Mouse (Mus musculus): ENCODE measurements around the gene Amotl1.
"Not testable (repeated sequence)": the region's sequence is repeated elsewhere in the genome, so short reads cannot be mapped to it uniquely, and the experiment has no call there.

Amotl1 gene

GRCm38 (mm10) chr9:14644956-14645355, at the start of gene Amotl1:
Gene Amotl1, minus strand, starts transcription at chr9:14645056.
- DNase-seq (ENCODE audit: low spot score) = no peak

- DNase-seq (ENCODE audit: low spot score) = no peak
These were observed 44.7 kb upstream of the Amotl1 start for GRCm38 (mm10) chr9:14689376-14690108.

DNA sequence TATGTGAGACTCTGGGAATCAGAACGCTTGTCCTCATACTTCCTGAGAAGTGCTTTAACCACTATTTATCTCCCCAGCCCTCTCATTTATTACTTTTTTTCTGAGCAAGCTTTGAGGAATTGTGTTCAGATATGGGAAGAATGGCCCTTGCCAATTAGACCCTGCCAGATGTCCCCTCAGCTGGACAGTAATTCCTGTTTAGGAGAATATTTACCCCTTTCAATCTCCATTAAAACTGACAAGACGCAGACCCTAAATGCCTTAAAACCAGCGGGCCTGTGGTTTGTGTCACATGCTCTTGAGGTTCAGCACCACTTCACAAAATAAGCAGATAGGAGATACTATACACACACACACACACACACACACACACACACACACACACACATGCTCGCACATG, 39.5 kb upstream of the Amotl1 start:
- no peak for DNase-seq (ENCODE audit: low spot score)

- no peak for DNase-seq (ENCODE audit: low spot score)
These were observed 37.9 kb upstream of the Amotl1 start for GRCm38 (mm10) chr9:14682741-14683140.

DNA sequence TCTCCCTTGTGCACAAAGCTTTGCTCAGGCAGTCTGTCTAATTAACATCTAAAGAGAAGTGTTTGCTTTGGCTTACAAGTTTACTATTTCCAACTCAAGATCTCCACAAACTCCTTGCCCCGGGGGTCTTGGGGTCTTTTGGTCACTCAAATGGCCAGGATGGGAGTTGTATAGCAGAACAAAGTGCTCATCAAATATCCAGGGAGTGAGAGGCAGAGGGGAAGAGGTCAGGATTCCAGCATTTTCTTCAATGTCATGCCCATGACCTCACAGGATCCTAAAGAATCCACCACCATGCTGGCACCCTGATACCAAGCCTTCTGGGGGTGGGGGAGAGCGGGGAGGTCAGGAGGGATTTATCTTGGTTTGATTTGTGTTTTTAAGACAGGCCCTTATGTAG, 35.7 kb upstream of the Amotl1 start:
- DNase-seq (ENCODE audit: low spot score) = no peak

- no peak for DNase-seq (ENCODE audit: low spot score)
These were observed 31.1 kb upstream of the Amotl1 start for GRCm38 (mm10) chr9:14675707-14676691.

DNA sequence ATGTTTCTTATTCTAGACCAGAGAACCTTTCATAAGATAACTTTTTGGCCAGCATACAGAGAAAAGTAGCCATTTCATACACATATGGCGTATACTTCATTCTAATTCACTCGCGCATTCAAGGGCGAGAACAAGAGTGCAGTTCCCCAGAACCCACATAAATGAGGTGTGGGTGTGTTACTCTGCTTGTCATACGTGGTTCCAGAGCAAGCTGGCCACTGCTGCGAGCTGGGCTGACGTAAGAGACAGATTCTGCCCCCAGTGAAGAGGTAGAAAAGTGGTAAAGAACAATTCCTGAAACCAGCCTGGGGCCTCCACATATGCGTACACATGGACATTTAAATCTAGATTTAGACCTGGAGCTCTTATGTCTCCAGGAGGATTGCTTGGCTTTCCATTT, 29.6 kb upstream of the Amotl1 start:
- no peak for DNase-seq (ENCODE audit: low spot score)

DNA sequence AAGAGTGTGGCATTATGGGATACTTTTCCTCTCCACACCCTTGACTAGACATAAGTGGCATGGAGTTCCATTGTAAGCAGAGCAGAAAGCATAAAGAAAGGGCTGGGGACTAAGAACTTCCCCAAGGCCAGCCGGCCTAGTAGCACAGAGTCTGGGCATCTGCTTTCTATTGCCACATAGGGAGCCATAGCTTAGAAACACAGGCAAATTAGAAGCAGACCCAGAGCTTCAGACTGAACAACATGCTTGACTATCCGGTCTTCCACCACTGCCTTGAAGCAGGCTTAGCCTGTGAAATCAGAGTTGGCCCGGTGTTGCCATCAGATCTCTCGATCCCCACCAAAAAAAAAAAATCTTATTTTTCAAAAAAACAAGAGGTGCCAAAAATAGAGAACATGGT, 28.3 kb upstream of the Amotl1 start:
- DNase-seq (ENCODE audit: low spot score) = no peak

DNA sequence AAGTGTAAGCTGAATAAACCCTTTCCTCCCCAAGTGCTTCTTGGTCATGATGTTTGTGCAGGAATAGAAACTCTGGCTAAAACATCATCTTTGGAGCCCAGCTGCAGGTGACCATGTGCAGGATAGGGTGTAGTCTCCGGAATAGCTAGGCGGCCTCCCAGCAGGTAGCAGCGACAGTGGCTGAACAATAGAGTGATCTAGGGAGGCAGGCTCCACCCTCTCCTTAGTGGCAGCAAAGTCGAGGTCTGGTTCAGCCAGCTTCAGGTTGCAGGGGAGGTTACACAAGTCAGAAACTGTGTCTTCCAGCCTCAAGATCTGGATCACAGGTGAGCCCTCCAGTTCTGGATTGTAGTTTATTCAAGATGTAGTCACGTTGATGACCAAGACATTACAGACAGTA, 27.1 kb upstream of the Amotl1 start:
- not testable (repeated sequence) for DNase-seq (ENCODE audit: low spot score)

- DNase-seq (ENCODE audit: low spot score) = no peak
These were observed 23.5 kb upstream of the Amotl1 start for GRCm38 (mm10) chr9:14668382-14668781.

- DNase-seq (ENCODE audit: low spot score) = no peak
These were observed 21.2 kb upstream of the Amotl1 start for GRCm38 (mm10) chr9:14666071-14666470.

DNA sequence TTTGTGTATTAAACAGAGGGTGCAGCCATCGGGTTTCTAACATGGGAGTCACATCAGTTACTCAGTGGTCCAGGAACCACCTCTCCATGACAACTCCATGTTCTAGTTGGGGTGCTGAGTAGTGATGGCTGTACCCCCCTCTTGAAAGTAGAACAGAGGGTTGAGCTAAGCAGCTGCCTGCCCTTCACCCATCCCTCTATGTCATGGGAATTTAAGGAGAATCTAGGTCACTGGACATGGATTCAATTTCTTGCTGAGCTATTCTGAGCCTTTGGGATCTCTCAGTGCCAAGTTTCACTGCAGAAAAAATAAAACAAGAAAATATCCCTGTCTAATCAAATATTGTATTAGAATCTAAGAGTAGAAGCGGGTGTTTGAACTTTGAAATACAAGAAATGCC, 18.7 kb upstream of the Amotl1 start:
- no peak for DNase-seq (ENCODE audit: low spot score)

DNA sequence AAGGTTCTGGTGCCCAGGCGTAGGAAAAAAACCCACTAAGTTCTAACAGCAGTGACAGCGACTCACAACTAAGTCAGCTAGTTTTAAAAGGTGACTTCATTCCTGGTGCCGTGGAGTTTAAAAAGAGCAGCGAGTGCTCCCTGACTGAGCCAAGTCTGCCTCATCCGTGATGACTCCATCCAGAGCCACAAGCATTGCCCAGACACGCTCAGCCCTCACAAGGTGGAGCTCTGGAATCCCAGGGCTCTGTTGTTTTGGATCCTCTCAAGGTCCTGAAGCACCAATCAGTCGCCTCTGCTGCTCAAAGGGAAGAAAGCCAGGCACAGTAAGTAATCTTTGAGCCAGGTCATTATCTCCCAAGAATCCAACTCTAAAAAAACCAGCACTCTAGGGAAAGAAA, 18.0 kb upstream of the Amotl1 start:
- DNase-seq (ENCODE audit: low spot score) = no peak

DNA sequence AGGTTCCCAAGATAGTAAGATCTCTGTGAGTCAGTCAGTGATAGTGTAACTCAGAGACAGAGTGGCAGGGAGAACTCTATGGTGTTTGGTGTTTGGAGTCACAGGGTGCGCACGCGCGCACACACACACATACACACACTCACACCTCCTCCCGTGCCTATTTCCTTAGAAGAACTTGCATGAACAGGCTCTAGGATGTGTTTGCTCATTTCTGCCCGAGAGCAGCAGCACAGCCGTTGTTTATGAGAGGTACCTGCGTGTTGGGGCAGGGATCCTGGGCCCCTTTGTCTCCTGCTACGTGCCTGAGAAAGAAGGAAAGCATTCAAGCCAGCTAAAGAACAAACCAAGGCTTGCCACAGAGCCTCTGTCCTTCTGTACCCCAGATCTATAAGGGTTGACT, 17.3 kb upstream of the Amotl1 start:
- no peak for DNase-seq (ENCODE audit: low spot score)

GRCm38 (mm10) chr9:14657926-14658325, 13.1 kb upstream of the Amotl1 start:
- no peak for DNase-seq (ENCODE audit: low spot score)

DNA sequence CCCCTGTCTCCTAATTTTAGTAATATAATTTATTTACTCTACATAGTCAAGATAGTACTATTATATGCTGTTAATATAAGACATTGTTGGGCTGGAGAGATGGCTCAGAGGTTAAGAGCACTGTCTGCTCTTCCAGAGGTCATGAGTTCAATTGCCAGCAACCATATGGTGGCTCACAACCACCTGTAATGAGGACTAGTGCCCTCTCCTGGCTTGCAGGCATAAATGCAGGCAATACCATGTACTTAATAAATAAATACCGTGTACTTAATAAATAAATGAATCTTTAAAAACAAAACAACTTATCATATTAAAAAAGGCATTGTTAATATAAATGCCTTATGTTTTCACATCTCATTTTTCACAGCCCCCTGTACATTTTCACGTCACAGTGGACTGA, 9.2 kb upstream of the Amotl1 start:
- peak; percentile 1 for DNase-seq (ENCODE audit: low spot score)

GRCm38 (mm10) chr9:14652761-14653160, 7.9 kb upstream of the Amotl1 start:
- DNase-seq (ENCODE audit: low spot score) = no peak

GRCm38 (mm10) chr9:14647849-14648248, 3.0 kb upstream of the Amotl1 start:
- DNase-seq (ENCODE audit: low spot score) = no peak

DNA sequence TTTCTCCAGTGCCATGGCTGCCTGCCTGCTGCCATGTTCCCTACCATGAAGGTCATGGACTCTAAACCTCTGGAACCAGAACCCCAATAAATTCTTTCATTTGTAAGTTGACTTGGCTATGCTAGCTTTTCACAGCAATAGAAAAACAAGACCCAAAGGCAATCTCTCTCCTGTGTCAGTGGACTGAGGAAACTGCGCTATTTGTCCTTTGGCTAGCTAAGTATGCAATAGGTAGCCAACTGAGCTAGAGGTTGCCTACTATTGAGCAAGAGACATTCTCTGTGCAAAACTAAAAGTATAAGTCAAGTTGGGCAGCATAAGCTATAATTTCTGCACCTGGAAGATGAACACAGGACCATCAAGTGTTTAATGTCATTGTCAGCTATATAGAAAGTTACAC, 1.8 kb upstream of the Amotl1 start:
- no peak for DNase-seq (ENCODE audit: low spot score)

- no peak for DNase-seq (ENCODE audit: low spot score)
These were observed 1.2 kb upstream of the Amotl1 start for GRCm38 (mm10) chr9:14646061-14646460.

DNA sequence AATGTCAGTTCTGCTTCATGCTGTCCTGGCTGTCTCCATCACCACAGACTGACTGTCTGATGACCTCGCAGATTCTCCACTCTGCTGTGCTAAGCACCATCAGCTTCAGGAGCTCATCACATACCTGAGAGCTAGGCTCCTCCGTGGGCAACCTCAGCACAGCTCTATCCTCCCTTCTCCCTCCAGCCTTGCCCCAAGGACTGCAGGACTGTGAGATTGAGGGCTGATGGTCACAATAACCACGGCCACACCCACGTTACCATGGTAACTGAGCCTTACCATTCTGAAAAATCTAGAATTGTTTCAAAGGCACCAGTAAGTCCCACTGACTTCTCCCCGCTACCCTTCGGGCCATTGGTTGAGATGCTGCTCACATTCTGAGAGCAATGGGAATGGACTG, 1.5 kb downstream of the Amotl1 start:
- no peak for DNase-seq (ENCODE audit: low spot score)

DNA sequence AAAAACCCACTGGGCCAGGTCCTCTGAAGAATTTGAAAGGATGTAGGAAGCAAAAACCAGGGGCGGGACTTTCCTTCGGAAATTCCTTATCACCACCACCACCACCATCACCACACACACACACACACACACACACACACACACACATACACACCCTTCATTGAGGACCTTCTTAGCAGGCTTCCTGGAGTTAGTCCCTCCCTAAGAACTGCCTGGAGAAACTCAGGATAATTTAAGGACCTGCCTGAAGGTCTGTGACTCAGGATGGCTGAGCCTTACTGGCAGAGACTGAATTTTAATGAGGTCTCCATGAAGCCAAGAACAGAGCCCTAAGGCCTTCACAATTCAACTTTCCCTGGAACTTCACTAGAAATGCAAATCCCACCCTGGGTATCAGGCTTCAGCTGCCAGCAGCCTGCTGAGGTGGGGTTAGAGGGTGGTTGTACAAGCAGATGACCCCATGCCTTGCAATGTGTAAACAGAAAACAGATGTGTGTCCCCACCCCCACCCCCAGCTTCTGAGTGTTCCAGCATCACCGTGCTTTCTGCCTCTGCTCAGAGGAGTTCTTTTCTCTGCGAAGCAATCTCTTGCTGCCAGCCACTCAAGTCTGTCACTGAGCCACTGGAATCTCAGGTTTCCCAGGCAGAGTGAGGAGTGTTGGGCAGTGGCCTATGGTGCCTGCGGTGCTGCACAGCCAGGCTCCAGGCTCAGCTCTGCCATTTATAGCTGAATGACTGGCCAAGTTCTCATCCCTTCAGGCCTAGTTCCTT, 2.4 kb downstream of the Amotl1 start:
- DNase-seq (ENCODE audit: low spot score) = no peak

All from c-Kit-positive CD71-positive TER-119-positive erythroid progenitor cells, embryonic 14.5 days (primary cell).